Mouse (Mus musculus) heart, postnatal 4 days (tissue): ENCODE results near the gene Apba2. TPM values are rescaled to one million over a fixed set of nuclear protein-coding genes. Genes with fewer than 3 reads are reported as not detected.

Experiments used
- DNase-seq: peaks from one replicate; pipeline ENCODE4 v3.0.0; 2021
- total RNA-seq, 2 experiments: library from RNA; stranded (reverse); gene quantifications; 2 replicates each; pipeline ENCODE4 v1.2.3; 2021

The Apba2 gene
- under 1 TPM; 0.23 to 0.31 TPM for total RNA-seq

DNA sequence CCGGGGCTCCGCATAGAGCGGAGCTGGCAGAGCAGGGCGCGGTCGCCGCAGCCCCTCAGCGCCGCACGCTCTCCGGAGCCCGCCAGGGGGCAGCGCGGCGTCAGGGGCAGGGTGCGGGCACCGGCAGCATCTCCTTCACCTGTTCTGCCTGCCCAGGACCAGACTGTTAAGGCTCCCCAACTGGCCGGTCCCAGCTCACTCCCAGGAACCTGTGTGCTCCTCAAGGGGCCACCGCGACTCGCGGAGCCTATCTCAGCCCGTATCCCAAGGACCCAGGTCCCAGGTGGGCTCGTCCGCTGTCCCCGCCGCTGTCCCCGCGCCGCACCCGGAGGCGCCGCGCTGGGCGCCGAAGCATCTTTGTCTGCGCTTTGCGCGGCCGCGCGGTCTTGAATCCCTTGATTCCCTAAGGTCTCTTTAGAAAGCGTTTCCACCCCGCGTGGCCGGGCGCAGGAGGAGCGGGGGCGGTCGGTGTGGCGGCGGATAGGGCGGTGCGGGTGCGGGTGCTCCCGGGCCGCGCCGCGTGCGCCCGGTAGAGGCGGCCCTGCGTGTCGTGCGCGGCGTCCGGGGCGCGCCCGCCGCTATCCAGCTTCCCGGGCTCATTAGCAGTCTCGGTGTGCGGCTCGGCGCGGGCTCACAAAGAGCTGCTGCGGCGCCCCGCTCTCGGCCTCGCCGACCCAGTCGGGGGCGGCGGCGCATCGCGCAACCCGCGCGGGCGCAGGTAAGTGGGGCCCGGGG, at the start of gene Apba2:
Gene Apba2 (plus strand): TSS at position 171 of the 735 bp plus-strand sequence.
- no peak for DNase-seq

DNA sequence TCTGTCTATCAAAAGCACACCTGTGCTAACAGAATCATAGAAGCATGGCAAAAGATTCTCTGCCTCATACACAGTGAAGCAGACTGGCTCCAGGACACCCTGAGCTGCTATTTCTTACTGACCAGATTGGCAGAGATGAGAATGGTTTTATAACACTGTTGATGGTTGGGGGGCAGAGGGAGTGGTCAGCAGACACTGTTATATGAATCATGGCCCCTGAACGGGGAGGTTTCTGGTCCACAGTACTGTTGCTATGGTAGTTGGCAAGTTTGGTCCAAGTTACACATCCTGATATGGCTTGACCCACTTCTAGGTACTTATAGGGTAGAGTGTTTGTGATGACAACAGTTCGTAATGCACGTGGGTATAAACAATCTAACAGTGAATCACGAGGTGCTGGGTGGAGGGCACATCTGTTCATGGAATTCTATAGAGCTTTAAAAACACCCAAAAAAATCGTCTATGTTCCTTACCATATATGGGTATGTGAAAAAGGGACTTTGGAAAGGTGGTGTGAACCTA, 49.6 kb upstream of the Apba2 start:
- DNase-seq: no peak

DNA sequence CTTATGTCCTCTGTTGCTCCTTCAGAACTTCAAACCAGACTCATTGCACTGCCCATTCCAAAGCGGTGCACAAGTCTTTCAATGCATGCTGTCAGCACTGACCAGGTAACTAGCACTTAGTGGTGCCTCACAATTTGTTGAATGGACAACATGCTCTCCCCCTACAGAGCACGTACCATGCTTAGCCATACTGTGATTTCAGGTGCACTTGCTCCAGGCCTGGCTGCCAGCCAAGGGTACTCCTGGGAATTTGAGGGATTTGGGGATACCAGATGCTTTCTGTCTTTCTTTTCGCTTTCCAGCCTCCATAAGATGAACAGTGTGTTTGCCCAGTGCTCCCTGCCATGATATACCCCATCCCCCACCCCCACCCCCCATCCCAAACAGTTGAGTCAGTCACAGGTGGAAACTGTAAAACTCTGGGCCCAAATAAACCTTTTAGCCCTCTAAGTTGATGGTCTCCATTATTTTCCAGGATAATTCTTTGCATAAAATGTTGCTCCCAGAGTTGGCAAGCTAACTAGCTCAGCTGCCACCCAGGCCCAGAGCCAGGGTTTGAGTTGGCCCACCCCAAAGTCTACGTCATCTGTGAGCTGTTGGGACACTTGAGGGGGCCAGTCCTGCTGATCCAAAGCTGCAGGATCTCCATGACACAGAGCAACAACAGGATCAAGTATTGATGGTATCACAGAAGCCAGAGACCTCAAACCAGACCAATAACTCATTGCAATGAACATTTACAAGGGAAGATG, 48.9 kb upstream of the Apba2 start:
- DNase-seq: no peak

DNA sequence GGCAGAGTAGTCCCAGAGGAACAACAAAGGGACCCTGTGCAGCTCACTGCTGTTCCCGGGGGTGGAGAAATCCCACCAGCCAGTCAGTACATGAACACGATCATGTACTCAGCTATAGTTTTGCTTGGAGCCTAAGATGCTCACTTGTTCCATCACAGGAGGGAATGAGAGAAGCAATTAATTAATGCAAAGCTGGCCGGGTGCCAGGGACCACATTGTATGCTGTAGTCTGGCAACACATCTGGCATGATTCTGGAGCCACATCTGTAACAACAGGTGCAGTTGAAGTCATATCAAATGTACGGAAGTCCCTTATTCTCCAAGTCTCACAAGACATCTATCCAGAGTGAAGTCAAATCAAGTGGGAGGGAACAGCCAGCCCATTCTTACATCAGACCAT, 45.3 kb upstream of the Apba2 start:
- DNase-seq: no peak

DNA sequence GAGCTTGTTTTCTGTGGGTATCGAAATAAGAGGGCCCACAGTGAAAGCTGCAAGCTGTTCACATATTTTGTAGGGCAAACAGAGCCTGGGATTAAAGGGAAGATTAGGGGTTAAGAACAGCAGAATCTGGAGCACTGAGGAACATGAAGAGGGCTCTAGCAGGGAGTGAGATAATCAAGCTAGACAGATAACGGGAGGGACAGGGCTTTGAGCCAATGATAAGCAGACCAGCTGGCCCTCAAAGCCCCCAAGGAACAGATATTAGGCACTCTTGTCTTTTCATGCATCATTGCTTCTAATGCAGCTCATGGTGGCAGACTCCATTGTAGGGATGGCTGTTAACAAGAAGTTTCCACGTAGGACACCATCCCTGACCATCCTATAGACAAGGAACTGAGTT, 44.8 kb upstream of the Apba2 start:
- no peak for DNase-seq

DNA sequence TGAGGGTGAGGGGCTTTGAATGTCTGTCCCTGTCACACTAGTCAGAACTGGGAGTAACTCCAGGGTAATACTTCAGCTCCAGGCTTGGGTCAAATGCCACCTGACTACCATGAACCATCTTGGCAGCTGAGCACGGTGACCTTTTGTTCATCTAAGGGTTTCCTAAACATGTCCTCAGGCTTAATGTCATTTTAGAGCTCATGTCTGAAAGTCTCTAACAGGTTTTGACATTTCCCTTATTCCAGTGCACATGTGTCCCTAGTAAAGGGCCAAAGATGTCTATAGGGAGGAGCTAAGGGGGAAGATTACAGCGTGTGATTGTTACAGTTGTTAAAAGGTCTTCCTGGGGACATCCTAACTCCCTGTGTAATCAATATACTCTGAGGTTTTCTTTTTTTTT, 43.7 kb upstream of the Apba2 start:
- DNase-seq: no peak

DNA sequence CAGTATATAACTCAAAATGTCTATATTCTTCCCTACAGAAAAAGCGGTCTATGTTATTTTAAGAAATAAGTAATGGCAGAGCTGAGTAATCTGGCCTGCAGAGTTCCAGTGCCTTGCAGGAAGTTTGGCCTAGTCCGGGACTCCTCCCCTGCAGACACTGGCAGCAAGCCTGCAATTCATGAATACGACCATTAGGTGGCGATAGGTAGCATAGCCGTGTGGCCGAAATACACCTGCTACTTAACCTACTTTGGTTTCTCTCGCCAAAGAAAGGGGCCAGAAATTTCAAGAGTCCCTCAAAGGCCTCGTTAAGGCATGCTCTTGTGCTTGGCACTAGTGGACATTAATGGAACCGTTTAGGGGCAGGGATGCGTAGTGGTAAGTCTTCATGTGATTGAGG, 4.1 kb upstream of the Apba2 start:
- DNase-seq: no peak

DNA sequence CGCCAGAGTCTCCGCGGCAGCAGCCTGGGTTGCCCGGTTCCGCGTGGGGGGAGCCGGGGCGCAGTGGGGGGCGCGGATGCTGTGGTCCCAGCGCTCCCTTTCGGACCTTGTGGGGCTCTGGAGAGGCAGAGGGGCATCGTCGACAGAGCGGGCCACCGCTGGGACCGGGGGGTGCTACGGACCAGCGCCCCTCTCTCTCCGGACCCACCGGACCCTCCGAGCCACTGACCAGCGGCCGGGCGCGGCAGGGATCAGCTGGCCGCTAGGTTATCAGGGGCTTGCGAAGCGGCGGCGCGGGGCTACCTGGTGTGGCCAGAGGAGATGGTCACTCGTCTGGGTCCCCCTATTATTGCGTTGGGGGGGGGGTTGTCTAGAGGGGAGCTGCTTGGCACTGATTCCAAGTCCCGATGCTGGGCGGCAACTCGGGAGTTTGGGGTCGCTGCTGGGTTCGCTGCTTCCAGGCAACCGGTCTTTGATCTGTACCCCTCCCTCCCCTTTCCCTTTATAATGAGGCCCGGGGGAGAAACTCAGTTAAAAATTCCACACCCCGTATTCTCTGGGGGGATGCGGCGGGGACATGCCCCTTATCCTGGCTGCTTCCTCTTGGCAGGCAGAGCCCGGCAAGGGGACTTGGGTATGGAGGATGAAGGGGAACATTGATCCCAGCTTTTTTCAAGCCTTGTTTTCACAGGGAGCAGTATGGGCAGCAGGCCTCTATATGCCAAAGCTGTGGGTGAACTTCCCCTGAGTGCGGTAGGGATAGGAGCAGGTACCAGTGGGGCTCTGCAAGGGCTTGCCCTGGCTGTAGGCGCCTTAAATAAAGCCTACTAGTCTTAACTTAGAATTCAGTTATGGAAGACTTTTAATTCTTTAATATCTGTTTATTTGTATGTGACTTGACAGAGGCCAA, 1.0 kb downstream of the Apba2 start:
- DNase-seq: no peak

DNA sequence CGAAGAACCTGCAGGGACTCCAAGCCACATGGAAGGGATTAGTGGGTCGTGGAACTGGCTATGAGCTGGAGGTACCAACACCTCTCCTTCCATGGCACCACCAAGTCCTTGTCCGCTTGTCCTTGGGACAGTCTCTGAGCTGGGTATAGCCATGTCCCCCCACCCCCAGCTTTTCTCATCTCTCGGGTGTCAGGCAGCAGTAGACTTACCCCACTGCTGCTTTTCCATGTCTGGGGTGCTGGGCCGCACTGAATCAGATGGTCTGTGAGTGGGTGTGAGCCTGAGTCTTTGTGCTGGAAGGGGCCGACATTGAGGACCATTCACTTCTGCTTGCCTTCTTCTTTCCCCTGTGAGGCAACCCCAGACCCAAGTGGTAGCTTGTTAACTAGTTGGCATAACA, 2.1 kb downstream of the Apba2 start:
- DNase-seq: no peak

DNA sequence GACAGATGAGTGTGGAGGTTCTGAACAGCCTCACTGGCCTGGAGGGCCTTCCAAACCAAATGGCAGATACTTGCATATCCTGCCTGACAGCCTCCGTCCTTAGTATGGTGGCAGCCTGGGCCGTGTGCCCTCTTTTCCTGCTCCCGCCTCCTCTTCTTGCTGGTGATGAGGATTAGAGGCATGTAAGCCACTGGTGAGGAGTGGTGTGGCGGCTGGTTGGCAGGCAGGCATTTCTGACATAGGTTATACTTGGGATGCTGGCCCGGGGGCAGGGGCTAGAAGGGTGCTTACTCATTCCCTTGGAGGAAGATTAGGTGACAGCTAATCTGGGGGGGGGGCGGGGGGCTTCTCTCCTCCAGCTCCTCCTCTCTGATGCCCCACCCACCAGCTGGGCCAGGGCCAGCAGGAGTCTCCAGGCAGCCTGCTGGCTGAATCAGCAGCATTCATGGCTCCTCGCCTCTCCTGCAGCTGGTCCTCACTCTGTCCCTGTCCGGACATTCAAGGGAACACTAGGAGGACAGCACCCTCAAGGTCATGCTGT, 3.3 kb downstream of the Apba2 start:
- DNase-seq: no peak

DNA sequence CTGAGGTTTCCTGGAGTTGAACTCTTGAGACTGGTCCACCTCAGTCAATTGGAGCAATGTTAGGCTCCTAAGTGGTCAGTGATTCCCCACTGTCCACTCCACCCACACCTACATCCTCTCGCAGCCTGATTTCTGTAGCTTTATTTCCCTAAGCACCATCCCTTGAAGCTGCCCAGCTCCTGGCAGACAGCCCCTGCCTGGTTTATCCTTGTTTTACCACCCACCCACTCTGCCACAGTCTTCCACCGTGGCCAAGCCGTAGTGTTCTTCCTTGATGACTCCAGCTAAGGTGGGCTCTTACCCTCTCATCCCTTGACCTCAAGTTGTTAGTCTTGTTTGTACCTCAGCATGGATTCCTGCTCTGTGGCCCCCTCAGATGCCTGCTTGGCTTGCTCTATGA, 4.1 kb downstream of the Apba2 start:
- DNase-seq: no peak

DNA sequence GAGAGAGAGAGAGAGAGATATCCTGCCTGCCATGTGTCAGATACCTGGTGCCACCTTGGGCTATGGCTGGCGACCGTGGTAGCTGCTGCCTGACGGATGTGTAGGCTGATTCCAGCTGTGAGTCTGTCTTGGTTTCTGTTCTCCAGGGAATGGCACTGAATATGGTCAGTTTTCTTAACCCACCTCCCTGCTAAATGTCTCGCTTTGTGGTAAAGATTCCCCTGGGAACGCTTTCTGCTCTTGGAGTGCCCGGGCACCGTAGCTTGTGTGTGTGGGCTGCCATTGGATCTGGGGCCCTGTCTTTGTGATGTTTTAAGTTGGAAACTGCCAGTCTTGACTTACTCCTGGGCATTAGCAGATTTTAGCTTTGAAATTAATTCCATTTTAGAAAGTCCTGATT, 7.3 kb downstream of the Apba2 start:
- no peak for DNase-seq

DNA sequence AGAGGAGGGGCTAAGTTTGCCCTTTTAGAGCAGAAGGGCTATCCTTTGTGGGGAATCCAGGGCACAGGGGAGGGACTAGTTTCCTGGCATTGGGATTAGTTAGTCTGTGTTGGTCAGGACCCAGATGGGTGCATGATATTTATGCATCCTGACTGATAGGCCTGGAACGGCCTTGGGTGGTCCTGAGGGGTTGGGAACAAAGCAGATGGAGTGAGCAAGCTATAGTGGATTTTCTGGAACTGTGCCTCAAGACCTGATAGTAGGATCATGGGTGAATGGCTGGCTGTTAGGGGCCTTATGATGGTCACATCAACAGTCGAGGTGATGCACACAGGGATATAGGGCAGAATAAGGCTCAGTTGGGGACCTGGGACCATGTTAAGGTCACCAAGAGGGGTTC, 8.4 kb downstream of the Apba2 start:
- DNase-seq: no peak

DNA sequence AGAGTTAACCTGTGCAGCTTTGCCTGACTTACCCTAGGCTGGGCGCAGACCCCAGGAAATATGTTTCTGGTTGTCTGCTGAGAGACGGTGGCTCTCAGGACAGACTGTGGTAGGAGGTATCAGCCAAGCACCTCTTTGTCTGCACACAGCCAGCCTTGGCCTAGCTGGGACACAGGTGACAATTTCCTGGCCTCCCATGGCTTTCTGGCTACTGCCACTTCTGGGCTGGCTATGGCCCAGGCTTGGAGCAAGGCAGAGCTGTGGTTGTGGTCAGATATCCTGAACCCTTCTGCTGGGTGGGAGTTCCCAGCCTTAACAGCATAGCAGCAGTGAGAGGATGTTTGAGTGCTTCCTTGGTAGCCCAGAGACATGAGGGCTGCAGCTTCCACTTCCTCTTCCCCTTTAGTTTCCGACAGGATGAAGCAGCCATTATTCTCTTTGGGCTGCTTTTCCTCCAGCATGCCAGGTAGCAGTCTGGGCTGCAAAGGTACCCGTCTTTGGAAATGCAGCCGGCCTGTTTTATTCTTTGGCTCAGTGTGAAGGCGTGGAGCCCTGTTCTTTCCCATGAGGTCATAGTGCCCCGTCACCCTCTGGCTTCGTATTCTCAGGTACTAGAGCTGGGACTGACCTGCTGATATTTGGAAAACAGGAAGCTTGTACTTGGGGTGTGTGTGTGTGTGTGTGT, 9.2 kb downstream of the Apba2 start:
- DNase-seq: no peak

DNA sequence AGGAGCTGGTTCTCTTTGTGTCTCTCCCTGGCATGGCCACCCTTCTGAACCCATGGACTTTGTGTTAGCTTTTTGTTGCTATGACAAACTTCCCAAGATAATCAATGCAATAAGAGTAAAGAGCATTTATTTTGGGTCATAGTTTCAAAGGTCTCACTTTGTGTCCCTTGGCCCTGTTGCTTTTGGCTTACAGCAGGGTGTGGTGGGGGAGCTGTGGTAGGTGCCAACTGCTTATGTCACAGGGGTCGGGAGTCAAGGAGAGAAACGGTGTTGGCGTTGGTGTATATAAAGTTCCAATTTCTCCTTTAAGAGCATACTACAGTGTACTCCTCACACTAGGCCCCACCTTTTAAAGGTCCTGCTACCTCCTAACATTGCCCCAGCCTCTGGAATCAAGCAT, 12.1 kb downstream of the Apba2 start:
- no peak for DNase-seq

DNA sequence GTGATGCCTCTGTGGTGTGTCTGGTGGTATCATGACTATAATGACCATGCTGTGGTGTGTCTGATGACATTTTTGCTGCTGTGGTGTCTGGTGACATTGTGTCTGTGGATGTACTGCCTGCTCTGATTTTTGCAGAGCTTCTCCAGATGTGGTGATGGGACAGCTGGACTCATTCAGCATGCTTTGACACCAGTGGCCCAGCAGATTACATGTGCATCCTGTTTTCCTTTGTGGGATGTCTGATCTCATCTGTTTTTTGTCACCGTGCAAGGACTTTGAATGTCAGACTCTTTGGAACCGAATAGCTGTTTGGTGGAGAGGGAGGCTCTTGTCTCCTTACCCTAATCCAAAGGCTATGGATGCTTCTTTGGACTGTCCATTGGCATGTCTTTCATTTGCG, 13.8 kb downstream of the Apba2 start:
- DNase-seq: no peak

DNA sequence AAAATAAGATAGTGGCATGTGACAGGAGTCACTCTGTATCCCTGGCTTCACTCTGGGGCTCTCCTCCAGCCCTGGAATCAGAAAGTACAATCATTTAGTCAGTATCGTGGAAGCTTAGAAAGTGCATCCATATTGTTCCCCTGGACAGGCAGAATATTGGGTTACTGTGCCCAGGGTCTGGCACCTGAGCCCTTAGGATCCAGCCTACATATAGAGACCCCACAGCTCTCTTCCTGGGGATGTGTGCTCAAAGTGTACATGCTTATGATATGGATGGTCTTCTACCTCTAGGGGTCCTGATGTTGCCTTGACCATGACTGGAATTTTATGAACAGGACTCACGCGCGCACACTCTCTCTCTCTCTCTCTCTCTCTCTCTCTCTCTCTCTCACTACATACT, 14.4 kb downstream of the Apba2 start:
- no peak for DNase-seq

DNA sequence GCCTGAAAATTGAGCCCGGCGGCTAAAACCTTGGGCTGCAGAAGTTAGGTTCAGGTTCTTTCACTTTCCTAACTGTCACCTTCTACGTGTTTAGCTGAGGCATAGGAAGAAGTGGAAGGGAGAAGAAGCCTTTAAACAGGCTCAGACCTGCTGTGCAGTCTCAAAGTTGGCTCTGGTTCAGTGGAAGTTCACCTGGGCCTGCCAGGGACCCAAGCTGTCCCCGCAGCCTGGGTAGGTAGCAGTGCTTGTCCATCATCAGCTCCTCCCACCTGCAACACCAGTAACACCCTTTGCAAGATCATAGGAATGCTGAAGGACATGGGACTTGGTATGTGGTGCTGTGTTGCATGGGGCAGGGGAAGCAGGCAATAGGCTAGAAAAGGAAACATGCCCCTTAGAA, 17.6 kb downstream of the Apba2 start:
- no peak for DNase-seq

DNA sequence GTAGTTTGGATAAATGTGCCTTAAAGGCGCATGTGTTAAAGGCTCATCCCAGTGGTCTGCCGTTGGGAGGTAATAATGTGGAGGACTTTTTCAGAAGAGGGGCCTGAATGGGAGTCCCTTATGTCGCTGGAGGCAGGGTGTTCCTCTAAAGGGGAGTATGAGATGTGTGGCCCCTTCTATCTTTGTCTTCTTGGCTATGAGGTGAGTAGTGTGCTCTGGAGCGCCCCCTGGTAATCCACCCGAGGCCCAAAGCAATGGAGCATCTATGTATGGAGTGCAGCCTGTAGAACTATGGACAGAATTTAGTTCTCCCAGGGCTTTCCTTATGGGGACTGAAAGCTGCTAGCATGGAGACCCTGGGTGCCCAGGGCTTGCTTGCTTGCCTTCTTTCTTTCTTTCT, 18.0 kb downstream of the Apba2 start:
- no peak for DNase-seq

DNA sequence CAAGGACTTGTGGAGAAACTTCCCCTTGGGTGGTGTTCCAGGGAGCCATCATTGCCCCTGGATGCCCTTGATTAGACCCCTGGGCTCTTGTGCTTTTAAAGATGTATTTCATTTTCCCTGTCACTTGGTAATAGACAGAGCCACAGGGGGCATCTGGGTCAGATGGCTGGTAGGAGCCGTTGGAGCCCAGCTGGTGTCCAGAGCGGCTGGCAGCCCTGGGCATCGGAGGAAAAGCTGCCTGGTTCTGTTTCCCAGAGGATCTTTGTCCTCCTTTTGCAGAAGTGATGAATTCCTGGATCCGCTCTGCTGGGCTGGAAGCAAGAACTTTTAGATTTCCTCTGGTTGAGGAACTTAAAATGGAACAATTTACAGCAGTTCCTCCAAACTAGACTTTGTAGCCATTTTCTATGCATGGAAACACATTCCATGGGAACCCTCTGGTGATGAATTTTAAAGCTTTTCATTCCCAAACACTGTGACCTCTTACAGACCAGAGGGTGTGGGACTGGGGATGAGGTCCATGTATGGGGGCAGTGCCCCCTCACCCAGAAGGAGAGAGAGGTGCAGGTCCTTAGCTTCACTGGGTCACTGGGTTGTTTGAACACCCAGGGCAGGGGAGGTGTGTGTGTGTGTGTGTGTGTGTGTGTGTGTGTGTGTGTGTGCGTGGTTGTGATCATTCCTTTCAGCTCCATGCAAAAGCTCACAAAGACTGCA, 20.3 kb downstream of the Apba2 start:
- DNase-seq: no peak

DNA sequence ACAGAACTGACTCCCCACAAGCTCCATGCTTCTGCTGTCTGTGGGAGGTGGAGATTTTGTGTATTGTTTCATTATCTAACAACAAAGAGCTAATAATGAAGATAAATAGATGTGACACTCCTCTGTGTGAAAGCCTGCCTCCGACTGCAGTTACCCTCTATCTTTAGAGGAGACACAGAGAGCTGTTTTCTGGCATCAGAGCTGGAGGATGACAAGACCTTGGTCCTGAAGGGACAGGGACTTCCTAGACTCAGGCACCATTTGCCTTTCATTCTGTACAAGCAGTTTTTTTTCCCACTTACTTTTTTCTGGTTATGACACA, 20.9 kb downstream of the Apba2 start:
- no peak for DNase-seq

DNA sequence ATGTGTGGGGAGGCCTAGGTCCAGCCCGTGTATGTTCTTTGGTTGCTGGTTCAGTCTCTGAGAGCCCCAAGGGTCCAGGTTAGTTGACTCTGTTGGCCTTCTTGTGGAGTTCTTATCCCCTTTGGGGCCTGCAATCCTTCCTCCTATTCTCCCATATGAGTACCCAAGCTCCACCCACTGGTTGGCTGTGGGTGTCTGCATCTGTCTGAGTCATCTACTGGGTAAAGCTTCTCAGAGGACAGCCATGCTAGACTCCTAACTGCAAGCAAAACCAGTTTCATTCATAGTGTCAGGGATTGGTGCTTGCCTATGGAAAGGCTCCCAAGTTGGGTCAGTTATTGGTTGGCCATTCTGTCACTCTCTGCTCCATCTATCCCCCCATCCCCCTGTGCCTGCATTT, 29.8 kb downstream of the Apba2 start:
- DNase-seq: no peak
